Mouse (Mus musculus): ENCODE measurements around the gene Rps6ka2.

The Rps6ka2 gene

DNA sequence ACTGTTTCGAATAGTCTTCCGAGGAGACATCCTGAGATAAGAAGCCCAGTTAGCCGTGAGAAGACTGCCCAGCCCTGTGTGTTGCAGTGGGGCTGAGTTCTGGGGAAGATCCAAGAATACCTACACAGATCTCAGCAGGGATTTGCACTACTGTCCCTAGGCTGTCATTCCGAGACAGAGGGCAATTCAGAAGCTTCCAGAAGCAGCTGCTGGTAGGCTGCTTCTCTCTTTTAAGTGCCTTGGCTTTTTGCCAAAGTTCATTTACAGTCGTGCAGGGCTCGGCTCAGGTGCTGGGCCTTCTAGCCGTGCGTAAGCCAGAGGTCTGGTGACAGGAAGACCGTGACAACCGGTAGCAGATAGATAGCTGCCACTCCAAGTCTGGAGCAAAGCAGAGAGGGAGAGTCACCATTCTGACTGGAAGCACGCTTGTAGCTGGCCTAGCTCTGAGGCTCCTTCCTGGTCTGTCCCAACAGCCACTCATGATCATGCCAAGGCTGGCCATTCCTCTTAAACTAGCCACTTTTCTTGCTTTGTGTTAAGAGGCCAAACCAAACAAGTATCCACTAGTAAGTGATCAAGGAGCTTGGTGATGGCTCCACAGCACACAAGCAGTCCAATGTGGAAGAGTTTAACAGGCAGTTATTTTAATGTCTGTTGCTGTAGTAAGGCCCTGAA lies 49.3 kb downstream of the Rps6ka2 start:
- in situ Hi-C loops (cut with MboI; ENCODE audit: unreplicated experiment in 2 of 2), result no loop called here

DNA sequence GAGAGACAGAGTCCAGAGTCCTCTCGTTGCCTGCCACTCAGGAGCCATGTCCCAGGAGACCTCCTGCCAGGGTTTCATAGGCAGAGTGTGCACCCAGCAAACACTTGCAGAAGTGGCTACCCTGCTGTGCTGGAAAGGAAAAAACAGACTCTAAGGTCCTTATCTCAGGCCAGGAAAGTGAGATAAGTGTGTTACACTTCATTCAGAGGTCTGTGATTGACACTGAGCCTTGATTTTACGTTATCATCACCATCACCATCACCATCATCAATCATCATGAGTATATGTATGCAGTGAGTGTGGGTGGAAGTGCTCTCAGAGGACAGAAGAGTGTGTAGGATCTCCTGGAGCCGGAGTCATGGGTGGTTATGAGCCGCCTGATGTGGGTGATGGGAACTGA lies 51.4 kb downstream of the Rps6ka2 start:
- in situ Hi-C loops (cut with MboI; ENCODE audit: unreplicated experiment in 2 of 2), result no loop called here

GRCm38 (mm10) chr17:7222198-7222597 lies 52.3 kb downstream of the Rps6ka2 start:
- in situ Hi-C loops (cut with MboI; ENCODE audit: unreplicated experiment in 2 of 2), result no loop called here

- in situ Hi-C loops (cut with MboI; ENCODE audit: unreplicated experiment in 2 of 2), result no loop called here
Observed at GRCm38 (mm10) chr17:7228545-7228944, 58.6 kb downstream of the Rps6ka2 start.

DNA sequence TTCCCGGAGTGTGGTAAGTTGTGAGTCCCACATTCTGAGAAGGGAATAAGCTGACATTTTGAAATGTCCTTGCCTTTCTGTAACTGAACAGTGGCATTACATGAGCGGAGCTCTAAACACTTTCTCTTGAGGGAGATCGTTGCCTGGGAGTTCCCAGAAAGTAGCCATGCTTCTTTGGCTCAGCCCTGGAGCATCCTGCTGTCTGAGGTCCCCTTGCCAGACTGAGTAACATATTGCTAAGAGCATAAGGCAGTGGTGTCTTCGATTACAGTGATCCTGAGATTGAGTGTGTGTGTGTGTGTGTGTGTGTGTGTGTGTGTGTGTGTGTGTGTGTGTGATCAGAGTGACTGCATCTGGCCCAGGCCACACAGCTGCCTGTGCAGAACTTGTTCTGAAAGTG lies 61.4 kb downstream of the Rps6ka2 start:
- in situ Hi-C loops (cut with MboI; ENCODE audit: unreplicated experiment in 2 of 2), result no loop called here

DNA sequence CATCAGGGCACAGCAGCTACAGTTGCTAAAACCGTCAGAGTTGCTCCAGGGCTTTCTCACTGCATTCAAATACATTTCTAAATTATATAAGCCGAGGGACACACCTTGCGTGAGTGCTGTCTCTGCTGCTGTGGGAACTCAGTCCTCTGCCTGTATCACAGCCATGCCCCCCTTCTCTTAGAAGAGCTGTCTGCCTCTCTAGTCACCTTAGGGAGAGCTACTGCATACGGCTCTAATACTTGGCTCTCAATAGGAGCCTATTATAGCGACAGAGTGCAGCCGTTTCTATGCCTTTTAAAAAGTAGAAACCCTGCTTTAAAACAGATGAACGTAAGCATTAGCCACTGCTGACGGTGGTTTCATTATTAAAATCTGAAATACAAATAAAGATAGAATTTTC lies 61.9 kb downstream of the Rps6ka2 start:
- in situ Hi-C loops (cut with MboI; ENCODE audit: unreplicated experiment in 2 of 2), result no loop called here

DNA sequence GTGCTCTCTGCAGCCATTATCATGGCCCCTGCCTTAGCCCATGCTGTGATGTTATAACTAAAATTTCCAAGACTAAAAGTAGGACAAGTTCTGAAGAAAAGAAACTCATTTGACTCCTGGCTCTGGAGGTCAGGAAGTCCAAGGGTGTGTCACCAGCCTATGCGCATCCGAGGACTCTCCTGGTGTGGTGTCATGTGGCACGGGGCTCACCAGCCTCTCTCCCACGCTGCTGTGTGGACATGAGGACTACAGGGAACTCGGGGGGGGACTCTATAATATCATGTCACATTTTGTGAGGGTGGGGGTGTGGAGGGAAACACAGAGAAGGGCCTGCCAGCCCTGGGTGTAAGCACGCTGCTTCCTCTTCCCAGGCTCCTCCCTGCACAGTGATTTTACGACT lies 62.5 kb downstream of the Rps6ka2 start:
- in situ Hi-C loops (cut with MboI; ENCODE audit: unreplicated experiment in 2 of 2), result no loop called here

DNA sequence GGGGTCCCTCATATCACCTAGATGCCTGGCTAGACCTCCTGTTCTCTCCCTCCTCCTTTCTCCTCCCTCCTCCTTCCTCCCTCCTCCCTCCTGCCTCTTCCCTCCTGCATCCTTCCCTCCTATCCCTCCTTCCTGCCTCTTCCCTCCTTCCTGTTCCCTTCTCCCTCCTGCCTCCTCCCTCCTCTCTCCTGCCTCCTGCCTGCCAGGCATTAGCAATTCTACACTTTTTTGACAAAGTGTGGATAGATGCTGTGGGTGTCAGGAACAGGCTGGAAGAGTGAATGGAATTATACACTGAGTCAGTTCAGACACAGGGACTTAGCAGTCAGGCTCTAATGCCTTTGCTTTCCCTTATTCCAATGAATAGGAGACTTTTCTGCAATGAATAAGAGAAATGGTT lies 63.3 kb downstream of the Rps6ka2 start:
- in situ Hi-C loops (cut with MboI; ENCODE audit: unreplicated experiment in 2 of 2), result no loop called here

- in situ Hi-C loops (cut with MboI; ENCODE audit: unreplicated experiment in 2 of 2), result no loop called here
Observed at GRCm38 (mm10) chr17:7237706-7238105, 67.8 kb downstream of the Rps6ka2 start.

- in situ Hi-C loops (cut with MboI; ENCODE audit: unreplicated experiment in 2 of 2), result no loop called here
Observed at GRCm38 (mm10) chr17:7238766-7239165, 68.9 kb downstream of the Rps6ka2 start.

DNA sequence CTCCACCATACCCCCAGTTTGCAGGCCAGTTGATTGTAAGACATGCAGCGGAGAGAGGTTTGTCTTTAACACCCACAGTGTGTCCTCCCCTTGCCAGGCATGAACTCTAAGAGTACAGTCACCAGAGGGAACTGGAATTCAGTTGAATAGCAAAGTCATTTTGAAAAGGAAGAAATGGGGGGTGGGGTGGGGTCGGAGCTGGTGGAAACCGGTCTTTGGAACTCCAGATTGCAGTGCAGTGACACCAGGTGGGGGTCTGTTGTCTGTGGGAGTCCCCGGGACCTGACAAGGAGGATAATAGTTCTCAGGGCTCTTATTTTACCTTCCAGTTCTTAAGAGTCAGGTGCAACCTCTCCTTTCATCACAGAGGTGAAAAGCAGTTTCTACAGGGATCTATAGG lies 70.6 kb downstream of the Rps6ka2 start:
- in situ Hi-C loops (cut with MboI; ENCODE audit: unreplicated experiment in 2 of 2), result no loop called here

DNA sequence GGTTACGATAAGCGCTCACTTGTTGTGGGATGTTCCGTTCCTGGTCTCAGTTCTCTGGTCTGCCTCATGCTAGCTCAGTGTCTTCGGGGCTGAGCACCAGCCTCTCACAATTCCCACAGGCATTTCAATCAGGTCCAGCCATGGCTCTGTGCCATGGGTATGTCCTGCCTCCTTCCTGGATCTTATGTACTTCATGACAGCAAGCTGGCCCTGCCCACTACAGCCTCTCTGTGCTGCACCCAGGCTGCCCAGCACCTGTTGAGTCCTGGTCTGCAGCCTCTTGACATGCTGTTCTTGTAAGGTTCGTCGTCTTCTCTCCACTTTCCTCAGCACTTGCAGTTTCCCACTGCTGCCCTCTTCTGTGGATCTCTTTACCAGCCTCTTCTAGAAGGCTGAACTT lies 75.2 kb downstream of the Rps6ka2 start:
- in situ Hi-C loops (cut with MboI; ENCODE audit: unreplicated experiment in 2 of 2), result no loop called here

DNA sequence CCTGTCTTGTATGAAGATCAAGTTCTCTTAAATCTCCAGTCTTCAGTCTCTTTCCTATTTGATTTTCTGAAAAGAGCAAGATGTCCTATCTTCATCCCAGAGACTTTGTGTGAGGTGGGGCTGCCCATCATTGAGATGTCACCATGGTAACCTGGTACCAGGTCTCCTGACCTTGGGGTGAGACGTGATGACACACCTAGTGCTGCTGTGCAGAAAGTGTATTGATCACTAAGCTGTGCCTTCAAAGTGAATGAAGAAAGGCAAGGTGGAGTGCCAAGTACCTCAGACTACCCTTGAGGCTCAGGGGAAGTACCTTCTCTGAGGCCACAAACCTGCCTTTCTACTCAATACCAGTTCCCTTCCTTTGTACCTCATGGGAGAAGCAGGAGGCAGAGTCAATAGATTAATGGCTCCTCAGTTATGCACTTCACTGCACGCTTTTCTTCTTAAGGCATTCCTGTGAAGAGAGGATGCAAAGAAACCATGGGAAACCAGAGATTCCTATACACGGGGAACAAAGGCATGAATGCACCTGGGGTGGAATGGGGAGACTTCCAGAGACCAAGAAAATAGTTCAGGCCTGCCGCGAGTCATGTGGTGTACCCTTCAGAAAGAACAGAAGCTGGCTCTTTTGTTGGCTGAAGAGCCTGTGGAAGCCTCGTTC lies 77.1 kb downstream of the Rps6ka2 start:
- in situ Hi-C loops (cut with MboI; ENCODE audit: unreplicated experiment in 2 of 2), result no loop called here

DNA sequence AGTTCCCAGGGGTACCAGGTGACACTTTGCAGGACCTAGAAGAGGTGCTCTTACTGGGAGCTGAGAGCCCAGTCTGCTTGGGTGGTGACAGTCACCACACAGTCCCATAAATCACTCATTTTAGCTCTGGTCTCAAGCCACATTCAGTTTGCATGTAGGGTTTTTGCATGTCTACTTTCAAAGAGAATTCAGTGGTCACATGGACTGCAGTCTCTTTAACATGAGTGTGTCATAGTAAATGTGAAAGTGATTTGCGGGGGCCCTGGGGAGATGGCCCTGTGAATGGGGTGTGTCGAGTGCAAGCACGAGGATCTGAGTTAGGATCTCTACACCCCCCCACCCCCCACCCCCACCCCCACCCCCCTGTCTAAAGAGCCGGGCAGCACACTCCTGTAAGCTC lies 80.5 kb downstream of the Rps6ka2 start:
- in situ Hi-C loops (cut with MboI; ENCODE audit: unreplicated experiment in 2 of 2), result no loop called here

GRCm38 (mm10) chr17:7257208-7257607 lies 87.3 kb downstream of the Rps6ka2 start:
- in situ Hi-C loops (cut with MboI; ENCODE audit: unreplicated experiment in 2 of 2), result no loop called here

GRCm38 (mm10) chr17:7258748-7259359 lies 88.9 kb downstream of the Rps6ka2 start:
- in situ Hi-C loops (cut with MboI; ENCODE audit: unreplicated experiment in 2 of 2), result no loop called here

GRCm38 (mm10) chr17:7260360-7260759 lies 90.4 kb downstream of the Rps6ka2 start:
- in situ Hi-C loops (cut with MboI; ENCODE audit: unreplicated experiment in 2 of 2), result no loop called here

GRCm38 (mm10) chr17:7262056-7262455 lies 92.1 kb downstream of the Rps6ka2 start:
- in situ Hi-C loops (cut with MboI; ENCODE audit: unreplicated experiment in 2 of 2), result no loop called here

DNA sequence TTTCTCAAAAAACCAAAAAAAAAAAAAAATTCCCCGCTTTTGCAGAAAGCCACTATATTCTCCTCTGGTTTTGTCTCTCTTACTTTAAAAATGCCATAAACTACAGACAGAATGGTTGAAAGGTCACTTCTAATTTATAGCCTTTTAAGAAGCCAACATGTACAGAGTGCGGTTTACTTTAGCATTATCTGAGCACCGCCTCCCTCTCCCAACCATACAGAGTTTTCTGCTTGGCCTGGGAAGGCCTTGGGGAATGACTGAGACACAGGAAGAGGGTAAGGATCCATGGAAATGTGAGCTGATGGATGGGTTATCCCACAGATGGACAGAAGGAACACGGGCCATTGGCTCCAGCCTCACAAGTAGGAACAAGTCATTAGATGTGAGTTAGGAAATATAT lies 92.7 kb downstream of the Rps6ka2 start:
- in situ Hi-C loops (cut with MboI; ENCODE audit: unreplicated experiment in 2 of 2), result no loop called here

GRCm38 (mm10) chr17:7264610-7265009 lies 94.7 kb downstream of the Rps6ka2 start:
- in situ Hi-C loops (cut with MboI; ENCODE audit: unreplicated experiment in 2 of 2), result no loop called here

GRCm38 (mm10) chr17:7265291-7265690 lies 95.4 kb downstream of the Rps6ka2 start:
- in situ Hi-C loops (cut with MboI; ENCODE audit: unreplicated experiment in 2 of 2), result no loop called here

GRCm38 (mm10) chr17:7265705-7266368 lies 95.9 kb downstream of the Rps6ka2 start:
- in situ Hi-C loops (cut with MboI; ENCODE audit: unreplicated experiment in 2 of 2), result no loop called here
